Mouse (Mus musculus): Measurements from ENCODE around the gene Mgat3.

DNA sequence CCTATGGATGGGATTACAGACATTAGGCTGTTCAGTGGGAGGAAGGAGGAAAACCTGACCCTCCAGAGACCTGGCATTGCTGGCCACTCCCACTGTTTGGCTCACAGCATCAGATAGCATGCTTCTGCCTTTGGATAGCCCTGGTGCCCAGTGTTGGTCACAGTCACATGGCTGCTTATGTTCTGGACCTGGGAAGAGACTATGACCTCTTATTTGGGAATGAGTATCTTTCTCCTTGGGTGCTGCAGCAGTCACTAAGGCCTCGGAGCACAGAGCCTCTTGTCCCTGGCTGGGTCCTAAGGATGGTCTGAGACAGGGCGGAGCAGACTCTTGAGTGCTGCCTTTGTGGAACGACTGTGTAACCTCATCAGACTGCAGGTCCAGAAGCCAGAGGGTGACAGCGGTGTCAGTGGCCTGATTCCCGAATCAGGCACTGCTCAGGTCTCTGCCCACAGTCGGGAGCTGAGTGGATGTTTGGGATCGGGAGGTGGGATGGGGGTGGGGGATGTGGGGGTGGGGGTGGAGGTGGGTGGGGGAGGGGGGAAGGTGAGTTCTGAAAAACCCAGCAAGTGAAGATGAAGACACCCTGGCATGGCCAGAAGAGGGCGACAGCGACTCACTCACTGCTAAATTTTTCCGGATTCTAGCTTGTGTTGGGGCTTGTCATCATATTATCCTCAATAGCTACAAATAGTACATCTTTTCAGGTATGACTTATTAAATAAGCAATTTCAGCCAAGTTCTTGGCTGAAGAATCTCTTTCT, 42.4 kb downstream of the Mgat3 start:
- peak; percentile 72 for TF ChIP-seq CTCF (IDR thresholded peaks at IDR 0.05; ENCODE audit: low read depth, low read length)
- no peak for TF ChIP-seq POLR2A (IDR thresholded peaks at IDR 0.05; ENCODE audit: borderline replicate concordance, low read depth, low read length)
